Mouse (Mus musculus): ENCODE data around the gene Ier3.
A peak's percentile ranks its signal among the peaks of the same experiment; 100 is the strongest.

Gene Ier3

GRCm38 (mm10) chr17:35821439-35822430, at the start of gene Ier3:
TSS of gene Ier3 (plus strand) at chr17:35821684.
- DNase-seq (ENCODE audit: low spot score in 2 of 2) = peak; percentile 43 to 51

GRCm38 (mm10) chr17:35776811-35777609, 44.5 kb upstream of the Ier3 start:
- DNase-seq (ENCODE audit: low spot score in 2 of 2) = peak; percentile 56 to 73

GRCm38 (mm10) chr17:35778965-35779364, 42.5 kb upstream of the Ier3 start:
- no peak for DNase-seq (ENCODE audit: low spot score in 2 of 2)

- DNase-seq (ENCODE audit: low spot score in 2 of 2) = no peak
Observed at GRCm38 (mm10) chr17:35779466-35780205, 41.8 kb upstream of the Ier3 start.

GRCm38 (mm10) chr17:35780362-35780761, 41.1 kb upstream of the Ier3 start:
- no peak for DNase-seq (ENCODE audit: low spot score in 2 of 2)

- no peak for DNase-seq (ENCODE audit: low spot score in 2 of 2)
Observed at GRCm38 (mm10) chr17:35782398-35782797, 39.1 kb upstream of the Ier3 start.

GRCm38 (mm10) chr17:35782924-35783323, 38.6 kb upstream of the Ier3 start:
- no peak for DNase-seq (ENCODE audit: low spot score in 2 of 2)

- no peak for DNase-seq (ENCODE audit: low spot score in 2 of 2)
Observed at GRCm38 (mm10) chr17:35783944-35784343, 37.5 kb upstream of the Ier3 start.

- DNase-seq (ENCODE audit: low spot score in 2 of 2) = no peak
Observed at GRCm38 (mm10) chr17:35785140-35785539, 36.3 kb upstream of the Ier3 start.

GRCm38 (mm10) chr17:35787493-35787892, 34.0 kb upstream of the Ier3 start:
- DNase-seq (ENCODE audit: low spot score in 2 of 2) = no peak

GRCm38 (mm10) chr17:35788025-35788424, 33.5 kb upstream of the Ier3 start:
- no peak for DNase-seq (ENCODE audit: low spot score in 2 of 2)

- no peak for DNase-seq (ENCODE audit: low spot score in 2 of 2)
Observed at GRCm38 (mm10) chr17:35790933-35791332, 30.6 kb upstream of the Ier3 start.

- DNase-seq (ENCODE audit: low spot score in 2 of 2) = no peak
Observed at GRCm38 (mm10) chr17:35792837-35793236, 28.6 kb upstream of the Ier3 start.

GRCm38 (mm10) chr17:35795099-35795498, 26.4 kb upstream of the Ier3 start:
- DNase-seq (ENCODE audit: low spot score in 2 of 2) = no peak

- no peak for DNase-seq (ENCODE audit: low spot score in 2 of 2)
Observed at GRCm38 (mm10) chr17:35795656-35796055, 25.8 kb upstream of the Ier3 start.

GRCm38 (mm10) chr17:35796835-35797234, 24.6 kb upstream of the Ier3 start:
- DNase-seq (ENCODE audit: low spot score in 2 of 2) = no peak

GRCm38 (mm10) chr17:35800905-35801304, 20.6 kb upstream of the Ier3 start:
- no peak for DNase-seq (ENCODE audit: low spot score in 2 of 2)

- no peak for DNase-seq (ENCODE audit: low spot score in 2 of 2)
Observed at GRCm38 (mm10) chr17:35803020-35803419, 18.5 kb upstream of the Ier3 start.

GRCm38 (mm10) chr17:35803858-35804399, 17.6 kb upstream of the Ier3 start:
- DNase-seq (ENCODE audit: low spot score in 2 of 2) = no peak

GRCm38 (mm10) chr17:35808073-35808472, 13.4 kb upstream of the Ier3 start:
- DNase-seq (ENCODE audit: low spot score in 2 of 2) = no peak

GRCm38 (mm10) chr17:35809395-35809794, 12.1 kb upstream of the Ier3 start:
- DNase-seq (ENCODE audit: low spot score in 2 of 2) = no peak

Measured in right cerebral cortex, postnatal 36 days (tissue).